Mouse (Mus musculus): ENCODE measurements around the gene Kcnd3.
A peak's percentile ranks its signal among the peaks of the same experiment; 100 is the strongest.

The Kcnd3 gene

GRCm38 (mm10) chr3:105653544-105654380 lies 201.6 kb downstream of the Kcnd3 start:
- no peak for DNase-seq (ENCODE audit: low read depth, low spot score)

DNA sequence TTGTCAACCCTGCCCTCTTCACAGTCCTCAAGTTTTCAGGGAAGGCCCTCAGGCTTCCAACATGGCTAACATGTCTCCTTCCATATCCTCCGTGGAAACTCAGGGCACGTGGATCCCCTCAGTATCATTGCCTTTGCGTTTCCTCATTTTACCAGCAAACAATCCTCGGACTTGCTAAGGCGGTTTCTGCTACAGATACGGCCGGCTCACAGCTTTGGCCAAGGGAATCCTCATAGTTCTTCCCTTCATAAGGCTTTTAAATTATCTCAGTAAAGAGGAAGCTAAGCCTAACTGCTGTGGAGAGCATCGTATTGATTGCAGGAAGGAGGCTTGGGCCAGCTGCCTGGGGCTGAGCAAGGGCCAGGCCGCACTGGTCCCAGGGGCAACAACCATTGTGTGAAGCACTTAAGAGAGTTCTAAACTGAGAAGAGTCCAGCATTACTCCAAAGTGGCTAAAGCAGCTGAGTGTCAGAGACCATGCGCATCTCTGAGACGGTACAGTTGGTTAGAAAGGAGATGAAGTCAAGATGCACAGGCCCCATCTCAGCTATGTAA lies 203.0 kb downstream of the Kcnd3 start:
- DNase-seq (ENCODE audit: low read depth, low spot score): no peak

DNA sequence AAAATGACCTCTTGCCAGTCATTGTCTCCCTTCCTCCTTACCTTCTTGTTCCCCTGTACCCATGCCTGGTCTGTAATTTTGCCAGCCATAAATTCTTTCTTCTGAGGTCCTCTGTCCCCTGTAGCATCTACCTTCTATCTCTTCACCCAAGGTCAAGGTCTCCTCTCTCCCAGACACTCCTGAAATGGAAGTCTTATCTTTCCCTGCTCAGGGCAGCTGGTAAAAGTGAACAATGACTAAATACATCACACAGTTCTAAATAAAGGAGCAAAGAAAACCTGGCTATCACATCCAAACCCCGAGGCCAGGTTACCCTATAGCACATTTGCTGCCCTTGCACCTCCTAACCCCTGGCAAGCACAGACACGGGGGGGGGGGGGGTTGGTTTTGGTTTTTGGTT lies 208.4 kb downstream of the Kcnd3 start:
- no peak for DNase-seq (ENCODE audit: low read depth, low spot score)

GRCm38 (mm10) chr3:105663043-105663442 lies 210.9 kb downstream of the Kcnd3 start:
- no peak for DNase-seq (ENCODE audit: low read depth, low spot score)

- DNase-seq (ENCODE audit: low read depth, low spot score): no peak
Measured at GRCm38 (mm10) chr3:105665105-105665765, 213.1 kb downstream of the Kcnd3 start.

- no peak for DNase-seq (ENCODE audit: low read depth, low spot score)
Measured at GRCm38 (mm10) chr3:105666996-105667523, 214.9 kb downstream of the Kcnd3 start.

DNA sequence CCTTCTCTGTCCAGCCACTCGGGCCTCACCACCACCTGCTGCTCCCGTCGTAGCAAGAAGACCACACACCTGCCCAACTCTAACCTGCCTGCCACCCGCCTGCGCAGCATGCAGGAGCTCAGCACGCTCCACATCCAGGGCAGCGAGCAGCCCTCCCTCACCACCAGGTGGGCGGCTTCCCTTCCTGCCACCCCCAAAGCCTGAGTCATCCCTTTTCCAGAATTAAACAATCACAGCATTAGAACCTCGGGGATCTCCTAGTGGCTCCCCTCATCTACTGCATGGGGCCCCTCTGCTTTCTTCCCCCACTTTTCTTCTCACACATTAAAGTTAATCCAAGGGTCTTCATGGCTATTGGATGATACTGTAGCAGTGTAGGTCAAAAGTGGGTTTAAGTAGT lies 216.0 kb downstream of the Kcnd3 start:
- no peak for DNase-seq (ENCODE audit: low read depth, low spot score)

DNA sequence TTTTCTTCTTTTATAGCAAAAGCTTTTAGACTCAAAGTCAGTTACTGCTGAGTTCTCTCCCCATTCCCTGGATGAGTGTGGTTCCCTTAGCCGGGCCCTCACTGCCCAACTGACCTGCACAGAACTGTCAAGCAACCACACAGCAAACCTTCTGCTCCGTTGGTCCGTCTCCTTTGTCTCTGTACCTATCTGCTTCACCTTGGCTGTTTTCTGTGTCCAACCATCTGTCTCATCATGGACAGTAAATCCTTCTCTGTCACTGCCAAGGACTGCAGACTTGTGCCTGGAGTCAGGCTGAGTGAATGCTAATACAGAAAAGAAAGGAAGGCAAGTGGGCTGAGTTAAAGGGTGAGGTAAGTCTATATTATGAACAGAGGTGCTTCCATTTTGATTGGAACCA lies 217.6 kb downstream of the Kcnd3 start:
- DNase-seq (ENCODE audit: low read depth, low spot score): no peak

GRCm38 (mm10) chr3:105670801-105671200 lies 218.7 kb downstream of the Kcnd3 start:
- DNase-seq (ENCODE audit: low read depth, low spot score): no peak

DNA sequence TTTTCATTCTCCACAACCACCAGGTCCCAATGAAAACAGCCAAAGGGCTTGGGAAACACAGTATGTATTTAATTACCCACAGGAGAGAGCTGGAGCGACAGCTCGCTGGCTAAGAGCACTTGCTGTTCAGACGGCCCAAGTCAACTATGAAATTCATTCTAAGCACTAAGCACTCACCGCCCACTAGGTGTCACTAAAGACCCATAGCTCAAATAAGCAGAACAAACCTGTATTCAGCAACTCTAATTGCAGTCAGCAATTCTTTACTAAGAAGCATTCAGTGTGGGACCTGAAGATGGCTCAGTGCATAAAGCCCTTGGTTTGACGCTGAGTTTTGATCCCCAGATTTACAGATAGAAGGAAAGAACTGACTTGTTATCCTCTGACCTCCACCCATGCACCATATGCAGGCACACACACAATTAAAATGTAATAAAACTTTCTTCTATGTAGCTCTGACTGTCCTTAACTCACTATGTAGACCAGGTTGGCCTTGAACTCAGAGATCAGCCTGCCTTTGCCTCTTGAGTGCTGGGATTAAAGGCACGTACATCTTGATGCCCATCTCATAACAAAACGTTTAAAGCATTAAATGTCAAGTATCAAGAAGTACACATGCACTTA lies 222.6 kb downstream of the Kcnd3 start:
- DNase-seq (ENCODE audit: low read depth, low spot score): peak; percentile 78

DNA sequence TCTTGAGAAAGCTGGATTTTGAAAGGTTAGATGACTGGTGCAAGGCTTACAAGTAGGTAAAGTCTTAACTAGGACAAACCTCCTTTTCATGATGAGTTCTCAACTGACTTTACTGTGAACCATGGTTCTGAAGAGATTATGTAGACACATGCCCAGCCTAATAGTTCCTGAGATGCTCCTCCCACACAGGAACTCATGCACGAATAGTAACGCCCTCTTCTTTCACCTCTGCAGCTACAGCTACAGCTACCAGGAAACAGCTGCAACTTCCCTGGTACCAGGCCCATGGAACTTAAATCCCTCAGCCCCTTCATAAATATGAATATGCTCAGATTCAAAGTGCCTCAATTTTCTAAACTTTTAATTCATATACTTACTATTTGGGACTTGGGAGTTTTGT lies 223.8 kb downstream of the Kcnd3 start:
- no peak for DNase-seq (ENCODE audit: low read depth, low spot score)

- no peak for DNase-seq (ENCODE audit: low read depth, low spot score)
Measured at GRCm38 (mm10) chr3:105680346-105680745, 228.2 kb downstream of the Kcnd3 start.

DNA sequence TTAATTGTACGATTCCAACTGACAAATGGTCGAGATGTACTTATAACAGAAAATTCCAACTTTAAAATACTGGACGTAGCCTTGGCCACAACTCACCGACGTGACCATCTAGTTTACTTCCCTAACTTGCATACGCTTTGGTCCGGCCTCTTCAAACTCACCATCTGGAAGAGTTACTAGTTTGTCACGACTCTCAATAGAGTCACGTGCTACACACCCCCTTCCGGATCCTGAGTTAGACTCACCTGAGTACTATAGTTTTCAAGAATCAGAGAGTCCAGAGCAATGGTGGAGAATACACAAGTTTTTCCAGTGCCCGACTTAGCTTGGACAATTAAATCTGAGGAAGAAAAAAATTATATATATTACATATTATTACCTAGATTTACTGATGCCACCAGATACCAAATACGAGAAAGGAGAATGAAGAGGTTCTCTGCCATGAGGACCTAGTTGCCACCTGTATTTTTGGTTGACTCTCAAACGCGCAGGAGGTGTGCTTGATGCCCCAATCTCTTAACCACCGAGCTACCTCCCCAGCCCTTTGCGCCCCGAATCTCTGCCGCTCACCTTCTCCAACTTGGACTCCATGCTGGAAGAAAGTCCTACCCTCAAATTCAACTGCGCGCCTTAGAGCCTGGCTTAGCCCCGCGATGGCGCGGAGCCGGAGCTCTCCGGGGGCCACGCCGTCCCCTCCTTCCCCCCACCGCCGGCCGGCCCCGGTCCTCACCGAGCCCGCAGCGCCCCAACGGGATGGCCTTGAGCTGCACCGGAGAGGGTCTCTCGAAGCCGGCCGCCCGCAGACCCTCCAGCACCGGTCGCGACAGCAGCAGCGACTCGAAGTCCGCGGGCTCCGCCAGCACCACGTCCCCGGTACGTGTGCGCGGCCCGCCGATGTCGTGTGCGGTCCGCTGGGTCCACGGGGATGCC lies 234.5 kb downstream of the Kcnd3 start:
- DNase-seq (ENCODE audit: low read depth, low spot score): no peak

DNA sequence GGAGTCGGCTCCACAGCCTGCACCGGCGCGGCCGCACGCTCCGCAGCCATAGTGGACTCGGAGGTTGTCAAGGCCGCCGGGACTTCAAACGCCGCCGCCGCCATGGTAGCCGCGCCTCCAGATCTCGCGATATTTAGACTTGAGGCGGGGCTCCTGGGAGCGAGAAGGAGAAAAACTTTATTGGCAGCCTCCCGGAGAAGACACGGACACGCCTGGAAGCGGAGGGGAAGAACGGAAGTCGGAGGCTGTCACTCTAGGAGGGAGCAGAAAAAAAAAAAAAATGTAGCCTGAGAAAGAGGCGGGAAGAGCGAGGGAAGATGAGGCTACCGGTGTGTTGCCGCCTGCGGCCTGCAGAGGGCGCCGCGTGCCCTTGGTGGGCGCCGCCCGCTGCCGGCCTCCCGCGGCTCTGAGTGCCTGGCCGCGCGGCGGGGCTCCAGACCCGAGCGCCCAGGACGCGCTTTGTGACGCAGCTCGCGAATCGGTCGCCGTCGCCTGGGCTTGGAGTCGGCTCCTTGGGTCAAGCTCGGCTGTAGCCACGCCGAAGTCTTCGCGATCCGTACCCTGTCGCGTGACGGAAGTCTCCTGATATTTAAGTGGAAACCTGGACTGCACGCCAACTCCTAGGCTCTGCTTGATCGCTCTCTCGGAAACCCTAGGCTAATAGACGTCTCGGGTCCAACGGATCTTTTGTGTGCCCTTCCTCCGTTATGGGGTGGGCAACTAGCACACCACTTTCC lies 235.4 kb downstream of the Kcnd3 start, which contains the start of gene Ddx20:
Gene Ddx20 (minus strand): TSS at position 251 of the 737 bp plus-strand sequence.
- peak; percentile 97 for DNase-seq (ENCODE audit: low read depth, low spot score)

- no peak for DNase-seq (ENCODE audit: low read depth, low spot score)
Measured at GRCm38 (mm10) chr3:105688536-105688935, 236.4 kb downstream of the Kcnd3 start.

GRCm38 (mm10) chr3:105693327-105694080 lies 241.4 kb downstream of the Kcnd3 start:
- DNase-seq (ENCODE audit: low read depth, low spot score): no peak

- DNase-seq (ENCODE audit: low read depth, low spot score): no peak
Measured at GRCm38 (mm10) chr3:105695476-105696386, 243.6 kb downstream of the Kcnd3 start.

- DNase-seq (ENCODE audit: low read depth, low spot score): no peak
Measured at GRCm38 (mm10) chr3:105696387-105697147, 244.4 kb downstream of the Kcnd3 start.

Measured in retina, postnatal 7 days (tissue).